Mouse (Mus musculus): ENCODE measurements around the gene Cdk11b.

DNA sequence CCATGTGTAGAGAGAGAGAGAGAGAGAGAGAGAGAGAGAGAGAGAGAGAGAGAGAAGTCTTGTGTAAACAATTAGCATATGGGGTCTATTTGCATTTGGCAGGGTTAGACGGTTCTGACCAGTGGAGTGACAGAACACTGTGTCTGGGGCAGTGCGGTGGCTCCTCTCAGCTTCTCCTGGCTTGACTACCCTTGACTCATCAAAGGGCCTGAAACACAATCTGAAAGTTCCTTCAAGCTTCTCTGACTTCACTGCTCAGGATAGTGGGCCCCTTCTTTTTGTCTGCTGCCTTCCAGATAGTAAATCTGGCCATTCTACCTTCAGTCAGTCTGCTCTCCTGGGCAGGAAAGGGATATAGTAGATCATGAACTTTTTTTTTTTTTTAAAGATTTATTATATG, 17.8 kb upstream of the Cdk11b start:
- TF ChIP-seq CTCF (IDR thresholded peaks at IDR 0.05; ENCODE audit: low read depth) (no peak), EP300 (IDR thresholded peaks at IDR 0.05; ENCODE audit: low read depth) (no peak)

All from heart, postnatal 0 days (tissue).